Mouse (Mus musculus) telencephalon, adult 2 months (tissue): ENCODE measurements at regions not wholly inside any gene's neighbourhood (a gene's known extent, or its start where the extent isn't known, plus 50 kb on each side); places are given as distances from the start of the nearest gene placed in this dataset.
A peak's percentile ranks its signal among the peaks of the same experiment; 100 is the strongest.

Experiments
- DNase-seq: peaks from one replicate; pipeline ENCODE4 v3.0.0-alpha.2; 2011; ENCODE audit warnings: low read depth, low spot score

- DNase-seq, result no peak
Measured at GRCm38 (mm10) chr11:114551262-114551661, 117.1 kb upstream of the Rpl38 start.

GRCm38 (mm10) chr11:114548658-114549057, 119.7 kb upstream of the Rpl38 start:
- DNase-seq, result no peak

- no peak for DNase-seq
Measured at GRCm38 (mm10) chr11:114544212-114544611, 124.1 kb upstream of the Rpl38 start.

DNA sequence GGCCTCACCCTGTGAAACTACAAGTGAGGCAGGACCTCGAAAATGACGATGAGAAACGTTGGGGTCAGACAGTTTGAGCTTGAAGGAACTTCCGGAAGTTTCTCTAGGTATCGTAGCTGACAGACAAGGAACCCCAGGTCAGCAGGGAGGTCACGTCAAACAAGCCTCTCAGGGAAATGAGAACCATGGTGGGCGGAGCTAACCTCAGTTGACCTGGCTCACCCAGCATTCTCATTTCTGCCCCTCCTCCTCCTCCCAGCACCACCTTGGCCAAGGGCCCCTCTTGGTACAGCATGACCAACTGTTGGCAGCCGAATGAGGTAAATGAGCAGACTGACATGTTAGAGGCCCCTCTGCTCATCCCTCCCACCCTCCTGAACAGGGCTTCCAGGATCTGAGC, 126.2 kb upstream of the Rpl38 start:
- DNase-seq, result no peak

- DNase-seq, result no peak
Measured at GRCm38 (mm10) chr11:114540503-114540902, 127.8 kb upstream of the Rpl38 start.

DNA sequence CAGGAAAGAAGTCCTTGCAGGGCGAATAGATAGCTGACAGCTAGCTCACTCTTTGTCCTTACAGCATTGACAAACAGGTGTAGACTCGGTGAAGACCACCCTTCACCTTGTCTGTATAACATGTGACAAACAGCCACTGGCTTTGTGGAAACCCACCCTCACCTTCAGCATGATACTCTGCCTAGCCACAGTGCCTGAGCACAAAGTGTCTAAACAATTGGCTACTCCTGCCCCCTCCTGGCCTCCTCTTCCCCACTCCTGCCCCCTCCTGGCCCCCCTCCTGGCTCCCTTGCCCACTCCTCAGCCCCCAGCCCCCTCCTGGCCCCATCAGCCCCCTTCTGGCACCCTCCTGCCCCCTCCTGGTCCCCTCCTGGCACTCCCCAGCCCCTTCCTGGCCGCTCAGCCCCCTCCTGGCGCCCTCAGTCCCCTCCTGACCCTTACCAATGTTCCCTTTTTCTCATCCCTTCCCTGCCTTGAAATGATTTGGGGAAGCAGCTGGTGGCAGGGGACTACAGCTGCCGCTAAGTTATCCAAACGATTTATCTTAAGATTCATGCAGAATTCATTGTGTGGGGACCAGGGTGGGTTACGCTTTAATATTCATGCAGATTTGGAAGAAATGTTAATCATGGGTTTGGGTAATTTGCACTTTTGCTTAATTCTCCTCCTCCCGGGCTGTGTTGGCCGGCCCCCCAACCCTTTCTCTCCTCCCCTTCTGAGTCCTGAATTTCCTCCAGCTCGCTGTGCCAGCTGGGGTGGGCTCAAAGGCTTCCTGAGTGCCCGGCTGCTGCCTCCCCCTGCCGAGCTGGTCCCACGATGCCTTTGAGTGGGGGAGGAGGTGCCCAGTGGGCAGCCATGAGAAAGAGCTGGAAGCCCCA, 131.5 kb upstream of the Rpl38 start:
- no peak for DNase-seq

GRCm38 (mm10) chr11:114535900-114536299, 132.4 kb upstream of the Rpl38 start:
- DNase-seq, result no peak

- no peak for DNase-seq
Measured at GRCm38 (mm10) chr11:114534436-114534835, 133.9 kb upstream of the Rpl38 start.

GRCm38 (mm10) chr11:114531241-114531765, 137.0 kb upstream of the Rpl38 start:
- DNase-seq, result no peak

GRCm38 (mm10) chr11:114528937-114529772, 139.2 kb upstream of the Rpl38 start:
- DNase-seq, result no peak

DNA sequence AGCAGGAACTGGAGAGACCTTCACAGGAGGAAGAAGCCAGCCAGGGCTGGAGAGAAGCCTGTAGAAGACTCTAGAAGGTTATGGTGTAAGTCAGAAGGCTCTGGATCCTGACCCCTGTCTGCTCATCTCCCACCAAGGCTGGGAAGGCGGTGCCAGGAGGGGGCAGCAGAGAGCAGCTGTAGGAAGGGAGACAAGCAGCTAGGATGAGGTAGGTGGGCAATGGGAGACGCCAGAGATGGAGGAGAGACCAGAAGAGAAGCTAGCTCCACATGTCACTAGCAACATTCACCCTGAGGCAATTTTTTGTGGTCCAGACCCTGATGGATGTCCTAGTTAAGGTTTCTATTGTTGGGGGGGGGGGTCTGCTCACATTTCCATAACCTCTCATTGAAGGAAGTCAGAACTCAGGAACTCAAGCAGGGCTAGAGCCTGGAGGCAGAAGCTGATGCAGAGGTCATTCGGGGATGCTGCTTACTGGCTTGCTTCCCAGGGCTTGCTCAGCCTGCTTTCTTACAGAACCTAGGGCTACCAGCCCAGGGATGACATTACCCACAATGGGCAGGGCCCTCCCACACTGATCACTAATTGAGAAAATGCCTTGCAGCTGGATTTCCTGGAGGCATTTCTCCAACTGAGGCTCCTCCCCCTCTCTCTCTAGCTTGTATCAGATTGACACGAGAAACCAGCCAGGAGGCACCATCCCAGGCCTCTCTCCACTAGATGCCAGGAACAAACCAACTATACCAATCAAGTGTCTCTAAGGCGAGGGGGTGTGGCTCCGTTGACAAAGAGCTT, 144.7 kb upstream of the Rpl38 start:
- DNase-seq, result no peak

DNA sequence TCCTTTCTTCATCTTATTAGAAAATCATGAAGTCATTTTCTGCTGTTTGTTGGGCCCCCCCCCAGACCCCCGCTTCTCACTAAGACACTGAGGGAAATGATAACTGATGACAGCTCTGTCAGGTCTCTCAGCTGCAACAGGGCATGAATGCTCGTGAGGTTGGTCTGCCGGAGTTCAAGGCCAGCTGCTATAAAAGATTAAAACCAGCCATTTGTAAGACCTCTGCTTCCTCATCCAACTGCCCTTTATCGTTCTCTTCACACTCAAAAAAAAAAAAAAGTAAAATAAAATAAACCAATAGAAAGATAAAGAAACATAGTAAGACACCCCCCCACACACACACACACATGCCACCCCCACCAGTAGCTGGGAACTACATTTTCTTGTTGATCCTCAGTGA, 153.0 kb upstream of the Rpl38 start:
- no peak for DNase-seq

DNA sequence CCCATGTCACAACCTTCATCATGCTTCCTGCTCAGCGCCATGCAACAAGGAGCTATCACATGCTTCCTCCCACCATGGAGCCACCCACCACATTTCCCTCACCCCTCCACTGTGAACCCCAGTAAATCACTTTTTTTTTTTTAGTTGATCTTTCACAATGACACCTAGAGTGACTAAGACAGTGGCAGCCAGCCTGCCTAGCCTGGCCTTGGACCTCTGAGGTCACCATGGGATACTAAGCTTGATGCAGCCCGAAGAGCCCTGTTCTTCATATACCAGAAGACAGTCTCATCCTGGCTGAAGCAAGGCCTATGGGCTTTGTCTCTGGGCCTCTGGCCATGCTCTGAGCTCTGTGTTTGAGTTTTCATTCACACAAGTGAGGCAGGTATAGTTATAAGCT, 154.2 kb upstream of the Rpl38 start:
- no peak for DNase-seq

DNA sequence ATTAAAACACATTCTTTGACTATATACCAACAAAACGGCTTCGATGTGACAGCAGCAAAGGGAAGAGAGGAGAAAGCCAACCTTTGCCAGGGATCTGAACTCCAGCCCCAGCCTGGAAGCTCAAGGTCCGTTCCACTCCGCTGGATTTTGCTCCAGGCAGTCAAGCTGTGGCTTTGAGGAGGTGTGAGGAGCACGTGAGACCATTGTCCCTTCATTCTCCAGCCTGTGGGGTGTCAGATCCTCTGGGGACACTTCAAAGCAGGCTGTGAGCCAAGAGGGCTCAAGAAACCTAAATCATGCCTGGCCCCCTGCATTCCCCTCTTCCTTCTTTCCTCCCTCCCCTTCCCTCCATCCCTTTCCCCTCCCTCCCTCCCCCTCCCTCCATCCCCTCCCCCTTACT, 154.9 kb upstream of the Rpl38 start:
- DNase-seq, result no peak

- no peak for DNase-seq
Measured at GRCm38 (mm10) chr11:114511994-114512393, 156.3 kb upstream of the Rpl38 start.

GRCm38 (mm10) chr11:114502562-114502961, 165.8 kb upstream of the Rpl38 start:
- DNase-seq, result no peak

DNA sequence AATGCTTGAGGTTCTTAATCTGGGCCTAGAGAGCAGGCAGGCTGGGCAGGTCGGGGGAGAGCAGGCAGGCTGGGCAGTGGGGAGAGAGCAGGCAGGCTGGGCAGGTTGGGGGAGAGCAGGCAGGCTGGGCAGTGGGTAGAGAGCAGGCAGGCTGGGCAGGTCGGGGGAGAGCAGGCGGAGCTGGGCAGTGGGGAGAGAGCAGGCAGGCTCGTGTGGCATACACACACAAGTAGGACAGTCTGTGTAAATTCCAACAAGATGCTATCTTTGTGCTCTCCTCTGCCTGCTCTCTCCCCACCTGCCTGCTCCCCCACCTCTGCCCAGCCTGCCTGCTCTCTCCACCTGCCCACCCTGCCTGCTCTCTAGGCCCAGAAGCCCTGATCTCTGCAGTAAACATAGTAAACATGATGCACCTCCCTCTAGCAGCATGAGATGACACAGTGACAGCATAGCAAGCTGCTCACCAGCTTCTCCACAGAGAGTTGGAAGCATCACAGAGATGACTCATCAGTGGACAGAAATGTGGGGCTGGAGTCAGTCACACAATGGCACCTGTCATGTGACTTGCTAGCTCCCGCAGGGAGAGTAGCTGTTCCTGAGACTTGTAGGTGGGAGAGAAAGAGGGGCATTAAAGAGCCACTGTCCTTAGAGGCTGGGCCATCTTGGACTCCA, 166.3 kb upstream of the Rpl38 start:
- DNase-seq, result peak; percentile 77

DNA sequence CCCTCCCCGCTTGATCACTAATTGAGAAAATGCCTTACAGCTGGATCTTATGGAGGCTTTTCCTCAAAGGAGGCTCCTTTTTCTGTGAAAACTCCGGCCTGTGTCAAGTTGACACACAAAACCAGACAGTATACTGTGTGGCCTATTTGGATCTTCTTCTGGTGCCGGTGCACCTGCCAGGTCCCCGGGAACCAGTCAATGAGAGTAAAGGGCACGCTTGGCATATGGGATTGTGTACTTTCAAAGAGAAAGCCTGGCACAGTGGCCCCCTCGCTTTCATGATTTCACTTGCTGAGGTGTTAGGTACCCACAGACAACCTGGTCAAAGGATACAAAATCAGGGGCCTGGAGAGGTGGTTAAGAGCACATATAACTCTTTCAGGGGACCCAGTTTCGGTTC, 167.9 kb upstream of the Rpl38 start:
- no peak for DNase-seq

DNA sequence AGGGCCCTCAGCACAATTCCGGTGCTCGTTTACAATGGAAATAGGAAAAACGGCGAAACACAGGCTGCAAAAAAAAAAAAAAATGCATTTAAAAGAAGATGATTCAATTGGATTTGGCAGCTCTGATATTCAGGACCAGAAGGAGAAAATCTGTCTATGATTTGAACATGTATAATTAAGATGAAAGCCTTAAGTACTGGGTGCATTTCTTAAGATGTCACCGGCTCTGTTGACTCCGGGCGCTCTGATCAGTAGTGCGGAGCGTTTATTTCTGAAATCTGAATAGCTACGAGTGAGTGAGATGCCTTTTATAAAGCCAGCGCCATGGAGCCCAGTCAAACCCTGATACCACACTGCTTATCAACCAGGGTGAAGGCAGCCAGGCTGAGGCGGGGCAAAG, 168.7 kb upstream of the Rpl38 start:
- no peak for DNase-seq

DNA sequence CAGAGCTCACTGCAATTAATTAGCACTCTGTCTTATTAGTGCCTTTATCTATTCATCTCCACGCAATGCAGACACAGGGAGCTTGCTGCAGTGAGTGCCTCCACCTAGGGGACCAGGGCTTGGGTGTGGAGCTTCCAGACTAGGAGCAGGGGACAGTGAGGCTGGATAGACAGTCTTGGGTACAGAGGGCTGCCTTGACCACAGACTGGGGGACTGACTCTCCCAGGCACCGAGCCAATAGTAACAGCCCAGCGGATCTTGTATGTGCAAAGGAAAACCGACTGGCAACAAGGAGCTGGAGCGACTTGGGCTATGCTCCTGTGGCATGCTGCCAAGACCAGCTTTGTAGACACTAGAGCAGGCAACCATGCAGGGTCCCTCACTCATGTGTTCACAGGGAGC, 172.8 kb upstream of the Rpl38 start:
- no peak for DNase-seq

GRCm38 (mm10) chr11:114486455-114486854, 181.9 kb upstream of the Rpl38 start:
- no peak for DNase-seq
